Mouse (Mus musculus): ENCODE results near the gene Glipr1.
"Not testable (repeated sequence)": the region's sequence is repeated elsewhere in the genome, so short reads cannot be mapped to it uniquely, and the experiment has no call there.

Glipr1 gene

DNA sequence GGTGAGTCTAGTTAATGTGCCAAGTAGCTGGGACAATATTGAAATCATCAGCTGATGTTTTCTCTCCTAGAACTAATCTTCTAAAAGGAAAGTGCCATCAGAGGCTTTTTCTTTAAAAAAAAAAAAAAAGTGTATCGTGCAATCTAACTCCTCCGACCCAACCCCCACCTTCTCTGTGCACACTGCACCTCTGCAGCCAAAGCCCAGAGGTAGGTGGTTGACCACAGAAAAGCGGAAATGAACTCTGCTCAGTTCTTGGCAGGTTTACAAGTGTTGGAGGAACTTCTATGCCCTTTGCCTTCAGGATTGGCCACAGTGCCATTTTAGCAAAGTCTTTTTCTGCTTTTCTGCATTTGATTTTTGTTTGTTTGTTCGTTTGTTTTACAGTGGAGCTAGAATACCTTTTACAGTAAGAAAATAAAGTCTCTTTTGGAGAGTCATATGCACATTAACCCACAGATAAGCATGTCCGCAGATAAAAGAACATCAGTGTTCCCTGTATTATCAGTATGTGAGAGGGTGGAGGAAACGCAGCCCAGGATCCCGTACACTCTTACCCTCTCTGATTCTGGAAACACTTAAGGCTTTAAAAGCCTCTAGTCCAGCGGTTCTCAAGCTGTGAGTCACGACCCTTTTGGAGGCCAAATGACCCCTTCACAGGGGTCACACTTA lies at the start of gene Glipr1:
Glipr1 (minus strand) TSS at position 88 of the 672 bp plus-strand sequence.
- DNase-seq: no peak

DNA sequence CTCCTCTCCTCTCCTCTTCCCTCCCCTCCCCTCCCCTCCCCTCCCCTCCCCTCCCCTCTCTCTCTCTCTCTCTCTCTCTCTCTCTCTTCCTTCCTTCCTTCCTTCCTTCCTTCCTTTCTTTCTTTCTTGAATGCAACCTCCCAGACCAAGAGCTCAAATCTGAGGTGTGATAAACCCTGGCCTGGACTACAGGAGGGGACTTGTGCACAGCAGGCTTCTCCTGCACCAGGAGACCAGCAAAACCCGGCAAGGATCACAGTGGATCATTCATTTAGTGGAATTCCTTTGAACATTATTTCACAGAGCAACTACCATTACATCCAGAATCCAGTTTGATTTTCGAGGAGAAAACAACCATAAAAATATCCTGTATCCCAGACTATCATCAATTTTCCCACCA lies 49.5 kb upstream of the Glipr1 start:
- DNase-seq: not testable (repeated sequence)

DNA sequence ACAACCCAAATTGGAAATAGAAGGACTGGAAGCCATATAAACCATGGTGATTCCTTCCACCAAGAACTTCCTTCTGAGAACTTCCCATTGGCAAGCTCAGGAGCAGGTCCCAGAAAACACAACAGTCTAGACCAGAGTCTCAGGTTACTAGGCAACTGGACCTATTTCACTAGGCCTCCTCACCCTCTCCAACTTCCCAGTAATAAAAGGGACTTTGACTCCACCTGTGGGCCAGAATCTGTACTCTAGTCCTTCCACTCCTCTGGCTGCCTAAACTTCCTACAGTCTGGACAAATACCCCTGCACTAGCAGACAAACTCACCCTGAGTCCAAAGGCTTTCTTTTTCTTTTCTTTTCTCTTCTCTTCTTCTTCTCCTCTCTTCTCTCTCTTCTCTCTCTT lies 48.8 kb upstream of the Glipr1 start:
- DNase-seq: no peak

DNA sequence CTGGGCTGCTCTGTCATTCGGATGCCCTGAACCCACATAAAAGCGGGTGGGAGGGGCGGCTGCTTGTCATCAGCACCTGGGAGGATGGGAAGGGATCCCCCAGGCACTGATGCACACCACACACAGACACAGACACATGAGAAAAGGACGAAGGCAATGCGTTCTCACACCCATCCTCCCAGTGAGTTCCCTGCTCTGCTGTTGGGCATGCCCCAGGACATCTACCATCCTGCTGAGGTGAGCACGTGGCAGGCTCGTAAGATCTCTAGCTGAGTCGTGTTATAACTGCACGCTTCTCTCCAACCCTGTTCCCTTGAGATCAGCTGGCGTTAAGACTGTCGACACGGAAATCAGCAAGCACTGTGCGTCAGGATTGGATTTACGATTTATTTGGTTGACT lies 41.9 kb upstream of the Glipr1 start:
- DNase-seq: peak; percentile 79

DNA sequence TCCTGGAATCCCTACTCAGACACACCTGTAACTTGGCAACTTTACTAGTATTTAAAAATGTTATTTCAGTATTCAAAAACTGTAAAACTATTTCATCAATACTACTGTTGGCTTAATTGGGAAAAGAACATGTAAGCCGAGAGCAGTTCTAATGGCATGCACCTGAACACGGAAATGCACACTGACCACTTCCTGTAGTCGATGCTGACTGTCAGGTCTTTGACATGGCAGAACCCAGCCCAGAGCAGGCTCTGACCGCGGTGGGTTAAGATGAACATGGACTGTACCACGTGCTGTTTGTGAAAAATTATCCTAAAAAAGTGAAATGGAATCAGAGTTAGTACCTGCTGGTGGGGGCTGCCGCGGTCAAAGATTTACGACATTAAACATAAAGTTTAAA lies 41.1 kb upstream of the Glipr1 start:
- not testable (repeated sequence) for DNase-seq

DNA sequence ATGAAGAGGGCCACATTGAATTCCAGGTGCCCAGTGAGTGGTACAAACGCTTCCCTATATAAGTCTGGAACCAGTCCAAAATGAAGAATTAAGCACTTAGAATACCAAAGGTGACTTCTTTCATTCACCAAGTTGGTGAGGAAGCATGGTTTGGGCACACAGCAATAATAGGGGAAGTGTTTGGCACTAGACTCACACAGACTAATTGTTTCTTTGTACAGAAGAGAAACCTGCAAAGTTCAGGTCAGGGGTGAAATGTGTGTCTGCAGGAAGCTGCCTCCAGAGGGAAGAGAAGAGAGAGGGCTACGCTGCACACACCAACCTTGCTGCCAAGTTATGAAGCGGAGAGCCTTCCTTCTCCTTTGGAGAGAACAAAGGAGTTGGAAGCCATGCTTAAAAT lies 26.3 kb upstream of the Glipr1 start:
- not testable (repeated sequence) for DNase-seq

DNA sequence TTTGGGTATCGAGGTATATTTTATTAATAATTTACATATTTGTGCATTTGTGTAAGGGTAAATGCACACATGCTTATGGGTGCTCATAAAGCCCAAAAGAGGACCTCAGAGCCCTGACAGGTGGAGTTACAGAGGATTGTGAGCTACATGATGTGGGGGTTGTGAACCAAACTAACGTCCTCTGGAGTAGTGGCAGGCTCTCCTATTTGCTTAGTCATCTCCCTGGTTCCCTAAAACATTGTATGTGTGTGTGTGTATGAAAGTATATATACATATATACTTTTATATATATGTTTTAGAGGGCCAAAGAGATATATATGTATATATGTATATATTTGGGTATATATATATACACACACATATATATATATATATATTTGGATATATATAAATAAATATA lies 21.2 kb upstream of the Glipr1 start:
- no peak for DNase-seq

DNA sequence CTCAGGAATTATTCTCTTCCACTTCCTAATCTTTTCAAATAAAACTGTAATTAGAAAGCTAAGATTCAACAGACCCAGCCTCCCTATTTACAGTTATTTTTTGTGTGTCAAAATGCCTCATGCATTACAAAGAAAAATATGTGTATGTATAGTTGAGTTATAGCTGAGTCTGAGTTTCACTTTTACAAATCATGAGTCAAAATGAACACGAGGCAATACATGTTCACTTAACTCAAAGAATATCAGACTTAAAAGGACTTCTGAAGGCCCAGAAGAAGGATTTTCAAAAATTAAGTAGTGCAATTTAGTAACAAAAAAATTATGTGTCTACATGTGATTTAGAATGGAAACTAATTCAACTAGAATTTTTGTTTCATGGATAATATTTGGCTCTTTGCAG lies 7.1 kb upstream of the Glipr1 start:
- not testable (repeated sequence) for DNase-seq

DNA sequence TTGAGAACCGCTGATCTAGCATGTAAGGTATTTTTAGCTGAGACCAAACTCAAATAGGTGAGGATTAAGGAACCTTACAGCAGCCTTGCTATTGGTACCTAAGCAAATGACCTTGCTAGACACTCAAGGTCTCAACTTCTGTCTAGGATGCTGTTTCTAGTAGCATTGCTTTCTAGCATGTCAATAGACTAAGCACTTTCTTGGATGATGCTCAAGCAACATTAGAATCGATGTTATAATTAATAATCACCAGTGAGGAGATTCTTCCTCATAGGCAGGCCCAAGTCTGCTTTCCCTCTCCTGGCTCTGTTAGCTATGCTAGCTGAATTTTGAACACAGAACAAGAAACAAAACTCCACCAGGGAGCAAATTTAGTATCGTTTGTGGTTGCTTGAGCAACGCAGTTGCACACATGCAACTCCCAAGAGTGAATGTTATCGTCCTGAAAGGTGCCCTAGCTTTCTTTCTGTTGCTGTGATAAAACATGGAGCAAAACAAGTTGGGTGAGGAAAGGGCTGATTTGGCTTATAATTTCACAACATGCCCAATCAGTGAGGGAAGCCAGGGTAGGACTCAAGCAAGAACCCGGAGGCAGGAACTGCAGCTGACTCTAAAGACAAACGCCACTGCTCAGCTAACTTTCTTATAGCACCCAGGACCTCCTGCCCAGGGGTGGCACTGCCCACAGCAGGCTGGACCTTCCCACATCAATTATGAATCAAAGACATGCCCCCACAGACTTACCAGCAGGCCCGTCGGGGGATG lies 493 bp downstream of the Glipr1 start:
- no peak for DNase-seq

DNA sequence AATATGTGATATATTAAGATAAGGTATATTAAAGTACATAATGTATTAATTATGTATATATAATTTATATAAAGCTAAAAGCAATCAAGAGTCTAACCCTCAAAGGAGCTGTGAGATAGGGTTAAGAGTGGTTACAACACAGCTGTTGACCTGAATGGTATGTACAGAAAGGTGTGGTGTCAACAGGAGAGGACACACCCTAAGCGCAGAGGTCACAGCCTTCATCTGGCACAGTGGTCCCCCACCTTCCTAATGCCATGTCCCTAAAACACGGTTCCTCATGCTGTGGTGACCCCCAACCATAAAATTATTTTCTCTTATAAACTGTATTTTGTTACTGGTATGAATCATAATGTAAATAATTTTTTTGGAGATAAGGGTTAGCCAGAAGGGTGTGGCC lies 1.1 kb downstream of the Glipr1 start:
- no peak for DNase-seq

DNA sequence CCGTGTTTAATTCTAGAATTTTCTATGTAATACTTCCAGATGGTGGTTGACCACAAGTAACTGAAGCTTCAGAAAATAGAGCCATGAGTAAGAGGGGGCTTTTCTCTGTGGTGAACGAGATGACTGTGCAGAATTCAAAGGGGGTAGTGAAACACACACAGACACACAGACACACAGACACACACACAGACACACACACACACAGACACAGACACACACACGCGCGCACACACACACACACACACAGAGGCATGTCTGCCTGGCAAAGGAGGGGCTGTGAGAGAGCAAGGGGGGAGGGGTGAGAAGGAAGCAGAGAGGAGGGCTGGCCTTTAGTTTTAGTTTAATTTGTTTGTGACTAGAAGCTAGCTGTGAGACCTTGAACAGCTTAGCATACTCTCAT lies 1.9 kb downstream of the Glipr1 start:
- no peak for DNase-seq

DNA sequence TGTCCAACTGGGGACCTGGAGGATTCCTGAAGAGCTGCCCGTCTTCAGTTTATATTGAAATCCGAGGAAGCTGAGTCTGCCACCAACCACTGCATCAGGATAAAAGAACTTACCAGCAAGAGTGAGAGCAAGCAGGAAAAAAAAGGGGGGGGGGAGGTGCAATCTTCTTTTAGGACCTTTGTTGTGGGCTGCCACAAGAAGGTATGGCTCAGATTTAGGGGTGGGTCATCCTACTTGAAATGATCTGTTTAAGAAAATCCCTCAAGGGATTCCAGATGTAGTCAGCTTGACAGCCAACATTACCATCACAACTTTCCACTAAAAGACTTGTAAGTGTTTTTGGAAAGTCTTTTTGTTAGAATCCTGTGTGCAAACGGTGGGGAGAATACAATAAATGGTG lies 2.7 kb downstream of the Glipr1 start:
- no peak for DNase-seq

DNA sequence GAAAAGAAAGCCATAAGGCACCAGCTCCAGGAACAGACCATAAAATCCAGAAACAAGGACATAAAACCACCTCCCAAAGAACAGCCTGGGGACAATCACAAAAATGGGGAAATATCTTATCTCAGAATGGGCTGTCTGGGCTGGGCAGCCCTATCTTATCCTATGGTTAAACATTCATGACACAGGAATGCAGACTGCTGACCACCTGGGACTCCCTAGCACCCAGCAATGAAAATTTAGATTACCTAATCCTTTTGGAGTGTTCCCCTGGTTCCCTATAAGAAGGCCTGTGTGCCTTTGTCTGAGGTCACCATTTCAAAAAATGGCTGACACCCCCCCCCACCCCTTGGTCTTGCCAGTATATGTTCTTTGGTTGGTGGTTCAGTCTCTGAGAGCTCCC lies 4.8 kb downstream of the Glipr1 start:
- no peak for DNase-seq

DNA sequence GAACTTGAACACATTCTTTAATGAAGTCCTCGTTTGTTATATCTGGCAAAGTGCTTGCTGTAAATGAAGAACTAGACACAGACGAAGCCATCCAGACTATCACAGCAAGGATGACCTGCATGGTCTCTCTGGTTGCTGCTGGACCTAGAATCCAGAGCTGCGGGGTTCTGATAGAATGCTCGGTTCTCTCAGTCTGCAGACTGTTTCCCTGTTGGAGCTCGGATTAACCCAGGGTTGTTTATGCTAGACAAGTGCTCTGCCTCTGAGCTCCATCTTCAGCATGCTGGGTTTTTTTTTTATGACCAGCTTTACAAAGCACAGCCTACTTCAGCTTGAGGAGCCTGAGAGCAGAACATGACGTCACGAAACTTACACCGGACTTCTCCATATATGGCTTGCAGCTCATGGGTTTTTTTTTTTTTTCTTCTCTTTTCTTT lies 5.5 kb downstream of the Glipr1 start:
- DNase-seq: peak; percentile 85

DNA sequence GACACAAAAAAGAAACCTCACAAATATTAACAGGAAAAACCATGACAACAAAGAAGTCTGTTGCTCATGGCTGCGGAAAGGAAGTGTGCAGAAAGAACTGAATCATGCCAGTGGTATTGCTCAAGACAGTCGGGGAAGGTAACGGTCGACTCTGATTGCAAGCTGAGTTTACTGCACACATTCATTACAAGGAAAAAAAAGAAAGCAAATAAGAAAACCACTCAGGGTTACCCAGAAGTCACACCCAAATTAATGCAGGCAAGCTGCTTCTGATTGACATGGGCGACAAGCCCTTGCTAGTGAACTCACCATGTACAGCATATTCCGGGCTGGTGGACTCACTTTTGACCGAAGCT lies 5.9 kb downstream of the Glipr1 start:
- no peak for DNase-seq

DNA sequence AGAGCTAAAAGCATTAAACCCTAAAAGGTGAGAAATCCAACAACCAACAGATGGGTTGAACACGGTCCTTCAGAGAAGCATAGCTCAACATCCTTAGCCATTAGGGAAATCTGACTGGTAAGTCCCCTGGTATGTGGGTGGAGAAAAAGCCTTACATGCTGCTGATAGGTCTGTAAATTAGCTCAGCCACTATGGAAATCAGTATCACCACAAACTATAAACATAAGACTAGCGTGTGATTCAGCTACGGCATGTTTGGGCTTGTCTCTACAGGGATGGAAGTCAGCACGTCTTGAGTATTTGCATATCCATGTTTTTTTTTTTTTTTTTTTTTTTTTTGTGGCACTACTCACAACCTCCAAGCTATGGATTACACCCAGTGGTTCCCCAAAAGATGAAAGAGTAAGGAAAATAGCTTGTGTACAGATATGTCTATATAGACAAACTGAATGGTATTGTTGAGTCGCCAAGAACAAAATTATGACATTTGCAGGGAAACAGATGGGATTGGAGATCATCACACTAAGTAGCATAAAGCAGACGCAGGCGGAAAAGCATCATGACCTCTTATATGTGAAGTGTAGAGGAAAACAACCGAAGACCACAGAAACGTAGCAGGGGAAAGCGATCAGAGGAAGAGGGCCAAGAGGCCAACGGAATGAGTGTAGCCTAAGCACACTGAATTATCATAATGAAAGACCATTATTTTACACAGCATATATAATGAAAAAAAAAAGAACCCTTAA lies 6.5 kb downstream of the Glipr1 start:
- DNase-seq: peak; percentile 54

DNA sequence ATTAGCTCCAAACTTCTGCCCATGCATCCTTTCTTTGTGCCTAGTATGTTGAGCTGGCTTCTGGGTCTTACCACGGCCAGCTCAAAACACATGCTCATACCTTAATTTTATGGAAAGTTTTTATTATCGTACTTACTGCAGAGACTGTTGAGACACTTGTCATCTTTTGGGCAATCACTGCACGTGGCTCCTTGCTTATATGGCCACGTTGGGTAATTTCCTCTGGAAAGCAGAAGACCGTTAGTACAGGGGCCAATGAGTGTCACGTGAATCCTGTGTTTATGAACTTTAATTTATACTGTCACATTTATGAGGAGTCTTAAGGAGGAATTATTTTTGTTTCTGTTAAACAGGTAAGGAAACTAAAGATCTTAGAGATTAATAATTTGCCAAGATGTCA lies 16.0 kb downstream of the Glipr1 start:
- DNase-seq: no peak

DNA sequence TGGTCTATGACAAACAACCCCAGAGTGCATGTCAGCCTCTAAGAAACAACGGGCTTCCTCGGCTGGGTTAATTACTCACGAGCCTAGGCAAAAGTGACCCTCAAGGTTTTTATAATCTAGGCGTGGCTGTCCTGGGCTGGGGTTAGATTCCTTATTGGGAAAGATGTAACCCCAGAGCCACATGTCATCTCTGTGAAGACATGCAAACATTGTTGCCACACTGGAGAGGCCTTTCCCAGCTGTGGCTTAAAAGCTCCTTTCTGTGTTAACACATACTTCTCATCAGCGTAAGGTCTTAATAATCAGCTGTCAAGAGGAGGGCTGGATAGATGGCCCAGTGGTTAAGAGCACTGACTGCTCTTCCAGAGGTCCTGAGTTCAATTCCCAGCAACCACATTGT lies 19.4 kb downstream of the Glipr1 start:
- no peak for DNase-seq

DNA sequence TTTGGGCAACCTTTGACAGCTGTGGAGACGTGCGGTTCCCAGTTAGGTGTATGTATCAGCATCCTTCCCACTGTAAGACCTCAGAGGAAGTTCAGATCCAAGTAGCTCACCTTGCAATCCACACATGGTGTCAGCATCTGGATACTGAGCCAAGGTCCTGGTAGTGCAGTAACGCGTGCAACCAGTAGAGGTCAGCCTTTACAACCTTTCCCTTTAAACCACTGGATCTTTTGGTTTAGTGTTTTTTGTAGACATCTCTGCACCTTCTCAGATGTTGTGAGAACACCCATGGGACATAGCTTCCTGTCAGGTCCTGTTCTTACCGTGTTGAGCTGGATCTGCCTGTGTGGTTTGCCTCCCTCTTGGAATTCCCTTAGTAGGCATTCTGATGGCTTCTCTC lies 24.8 kb downstream of the Glipr1 start:
- no peak for DNase-seq

DNA sequence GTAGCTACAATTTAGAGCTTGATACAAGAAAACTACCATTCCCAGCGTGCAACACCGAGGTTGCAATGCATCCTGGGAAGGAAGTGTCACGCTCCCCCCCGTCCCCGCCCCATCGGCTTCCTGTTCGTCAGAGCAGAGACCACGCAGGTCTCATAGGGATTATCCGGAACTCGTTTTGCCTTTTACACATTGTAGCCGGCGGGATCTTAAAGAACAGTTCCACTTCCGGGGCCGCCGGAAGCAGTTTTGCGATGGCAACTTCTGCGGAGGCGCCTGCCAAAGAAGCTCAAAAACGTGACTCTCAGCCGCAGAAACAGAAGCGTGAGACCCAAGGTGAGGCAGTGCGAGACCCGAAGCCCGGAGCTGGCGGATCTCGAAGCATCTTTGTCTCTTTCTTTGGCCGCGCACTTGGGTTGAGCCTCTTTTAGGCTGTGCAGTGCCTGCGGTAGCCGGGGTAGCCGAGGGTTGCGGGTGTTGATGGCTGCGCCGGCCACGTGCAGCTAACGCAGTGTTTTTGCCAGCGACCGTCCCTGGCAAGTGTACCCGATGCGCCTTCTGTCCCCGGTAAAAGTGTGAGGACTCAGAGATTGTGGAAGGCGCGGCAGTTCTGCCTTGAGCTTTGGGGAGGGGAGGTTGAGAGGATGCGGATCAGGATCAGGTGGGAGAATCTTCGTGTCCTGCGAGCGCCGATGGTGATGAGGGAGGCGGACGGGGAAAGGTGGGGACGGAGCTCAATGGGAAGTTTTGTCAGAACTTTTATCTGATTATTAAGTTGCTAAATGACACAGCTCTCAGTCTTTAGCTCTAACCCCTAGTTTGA lies 29.7 kb downstream of the Glipr1 start, which contains the start of gene Krr1:
Krr1 (plus strand) TSS at position 123 of the 820 bp plus-strand sequence.
- DNase-seq: peak; percentile 99

DNA sequence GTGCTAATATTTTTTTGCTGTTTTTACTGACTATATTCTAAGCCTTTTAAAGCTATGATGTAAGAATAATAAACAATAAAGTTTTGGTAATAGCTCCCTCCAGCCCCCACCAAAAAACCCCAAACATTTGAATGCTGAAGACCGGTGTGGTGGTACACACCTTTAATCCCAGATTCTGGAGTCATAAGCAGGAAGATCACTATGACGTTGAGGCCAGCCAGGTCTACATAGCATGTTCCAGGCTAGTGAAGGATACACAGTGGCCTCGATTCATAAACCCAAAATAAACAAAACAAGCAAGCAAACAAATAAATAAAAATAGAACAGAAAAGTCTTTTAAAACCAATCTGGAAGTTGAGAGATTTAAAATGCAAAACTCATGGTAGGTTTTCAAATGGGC lies 30.5 kb downstream of the Glipr1 start:
- peak; percentile 72 for DNase-seq

DNA sequence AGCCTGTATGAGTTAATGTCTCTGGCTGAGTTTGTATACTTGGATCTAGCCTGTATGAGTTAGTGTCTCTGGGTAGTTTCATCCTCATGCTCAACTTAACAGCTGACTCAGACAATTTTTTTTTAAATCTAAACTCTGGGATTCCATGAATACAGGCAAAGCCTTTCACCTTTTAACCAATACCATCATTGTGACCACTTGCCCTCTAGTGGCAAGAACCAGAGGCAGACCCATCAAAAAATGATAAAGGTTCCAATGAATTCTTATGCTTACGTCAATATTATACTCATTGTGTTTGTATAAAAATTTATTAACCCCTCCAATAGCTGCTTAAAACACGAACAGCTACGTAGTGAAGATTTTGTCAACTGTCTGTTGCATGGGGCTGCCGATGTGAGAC lies 36.0 kb downstream of the Glipr1 start:
- no peak for DNase-seq

DNA sequence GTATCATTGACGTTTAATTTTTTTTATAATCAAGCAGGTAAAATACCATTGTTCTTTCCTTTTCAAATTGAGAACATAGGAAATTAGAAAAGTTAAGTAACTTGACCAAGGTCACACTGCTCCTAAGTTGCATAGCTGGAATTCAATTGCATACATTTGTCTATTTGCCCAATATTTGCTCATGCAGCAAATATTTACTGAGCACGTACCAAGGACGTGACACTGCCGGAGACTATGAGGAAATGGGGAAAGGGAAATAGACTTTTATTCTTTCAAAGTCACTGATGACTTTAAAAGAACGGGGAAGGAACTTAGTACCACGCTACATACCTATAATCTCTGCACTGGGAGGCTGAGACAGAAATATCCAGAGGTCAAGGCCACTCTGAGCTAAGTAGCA lies 42.0 kb downstream of the Glipr1 start:
- DNase-seq: no peak

Data from heart, adult 11 months (tissue).